Mouse (Mus musculus) limb, embryonic 14.5 days (tissue): Measurements from ENCODE around the gene Pus3. TPM values are rescaled to one million over a fixed set of nuclear protein-coding genes. Genes with fewer than 3 reads are reported as not detected.

ENCODE experiments used
- ATAC-seq: fragments of 200-750 bp; cut with Nextera tagmentation; 2 replicates; pipeline ENCODE4 v1.8.0; 2017; ENCODE audit warnings: low read depth, moderate number of reproducible peaks, moderate TSS enrichment; ENCODE audit not compliant: low FRiP score
- DNase-seq: peaks from one replicate; pipeline ENCODE4 v3.0.0-alpha.2; 2015; ENCODE audit warnings: low spot score
- H3K27ac ChIP-seq: fragments of 300-500 bp; sonication (generic); replicated peaks from 2 replicates; pipeline ENCODE4 v1.5.1; 2014; ENCODE audit warnings: low read depth, mild to moderate bottlenecking, low read length, moderate library complexity, mixed read lengths
- H3K27me3 ChIP-seq: fragments of 300-500 bp; sonication (generic); 2 replicates; pipeline ENCODE4 v1.6.1; 2014; ENCODE audit warnings: low read length, mixed read lengths; ENCODE audit not compliant: control insufficient read depth, insufficient read depth
- H3K36me3 ChIP-seq: fragments of 300-500 bp; sonication (generic); 2 replicates; pipeline ENCODE4 v1.6.1; 2014; ENCODE audit warnings: mild to moderate bottlenecking, low read length, moderate library complexity, mixed read lengths; ENCODE audit not compliant: control insufficient read depth, insufficient read depth
- H3K4me1 ChIP-seq: fragments of 300-500 bp; sonication (generic); 2 replicates; pipeline ENCODE4 v1.6.1; 2014; ENCODE audit warnings: antibody characterized with exemption, low read length, mixed read lengths; ENCODE audit not compliant: control insufficient read depth, insufficient read depth
- H3K4me2 ChIP-seq: fragments of 300-500 bp; sonication (generic); replicated peaks from 2 replicates; pipeline ENCODE4 v1.6.1; 2014; ENCODE audit warnings: low read depth, mild to moderate bottlenecking, low read length, moderate library complexity; ENCODE audit not compliant: severe bottlenecking
- H3K4me3 ChIP-seq: fragments of 300-500 bp; sonication (generic); replicated peaks from 2 replicates; pipeline ENCODE4 v1.5.1; 2014; ENCODE audit warnings: low read length
- H3K9ac ChIP-seq: fragments of 300-500 bp; sonication (generic); 2 replicates; pipeline ENCODE4 v1.6.1; 2014; ENCODE audit warnings: mild to moderate bottlenecking, low read depth, low read length, moderate library complexity; ENCODE audit not compliant: severe bottlenecking
- H3K9me3 ChIP-seq: fragments of 300-500 bp; sonication (generic); 2 replicates; pipeline ENCODE4 v1.6.1; 2016; ENCODE audit warnings: low read length; ENCODE audit not compliant: control insufficient read depth
- POLR2A ChIP-seq: fragments of 200-500 bp; IDR thresholded peaks from 2 replicates; pipeline ENCODE4 v1.8.0; 2012; ENCODE audit warnings: inconsistent platforms, mild to moderate bottlenecking, moderate library complexity, borderline replicate concordance; ENCODE audit not compliant: insufficient read depth, insufficient read length; ENCODE audit errors: extremely low read depth
- WGBS: fragments of 180-500 bp; shearing (Covaris S2); extraction: QIAGEN DNeasy Blood & Tissue Kit; methylation state at CpG from one replicate; pipeline ENCODE4 v1.1.7; 2014; 5-methylcytosine and 5-hydroxymethylcytosine counted together
- polyA plus RNA-seq, 2 experiments: library from polyadenylated mRNA; depleted of rRNA in 1 of 2; stranded (reverse) in 1 of 2; unstranded in 1 of 2; fragments of >200 nt; fragmentation: Nextera tagmentation in 1 of 2; extraction: Ambion mirVana in 1 of 2; gene quantifications; 2 replicates each; pipeline versions ENCODE4 v1.2.1 to v1.2.3; 2012 to 2014

The Pus3 gene
- 13.1 and 20.8 TPM in 2 replicates for polyA plus RNA-seq (2012; rRNA removed)
- 18.2 and 21.7 TPM in 2 replicates for polyA plus RNA-seq (2014; fragmentation: Nextera tagmentation; extraction: Ambion mirVana)

DNA sequence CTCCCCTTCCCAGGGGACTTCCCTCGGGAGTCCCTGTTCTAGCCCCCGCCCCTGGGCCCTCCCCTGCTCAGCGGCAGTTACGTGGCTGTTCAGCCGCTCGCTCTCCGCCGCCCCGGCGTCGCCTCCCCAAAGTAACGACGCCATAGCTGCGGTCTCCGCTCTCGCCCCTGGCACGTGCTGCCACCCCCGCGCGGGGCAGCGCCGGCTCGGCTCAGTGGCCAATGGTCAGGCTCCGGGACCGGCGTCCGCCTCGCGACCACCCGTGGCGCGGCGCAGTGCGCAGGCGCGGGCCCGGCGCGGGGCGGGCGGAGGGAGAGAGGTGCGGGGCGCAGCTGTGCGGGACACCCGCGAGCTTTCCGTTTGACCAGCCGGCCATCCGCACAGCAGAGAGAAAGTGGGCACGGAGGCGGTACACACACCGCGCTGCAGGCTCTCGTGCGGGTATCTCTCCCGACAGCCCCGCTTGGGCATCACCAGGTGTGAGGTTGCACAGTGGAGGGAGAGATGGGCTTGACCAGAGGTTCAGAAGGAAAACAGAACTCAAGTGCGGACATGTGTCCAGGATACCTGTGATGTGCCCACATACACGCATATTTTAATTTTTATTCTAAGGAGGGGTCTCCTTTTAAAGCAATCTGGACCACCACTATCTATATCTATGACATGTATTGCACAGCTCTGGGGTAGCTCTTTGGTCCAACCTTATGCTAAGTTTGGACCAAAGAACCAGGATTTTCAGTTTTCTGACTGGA, at the start of gene Pus3, which contains the start of gene Ddx25:
Gene Pus3, plus strand, starts transcription at position 339 of the 752 bp plus-strand sequence.
Gene Ddx25, minus strand, starts transcription at position 272 of the 752 bp plus-strand sequence.
- Histone ChIP-seq H3K4me3 (peak within 1 kb of the TSS; percentile 58), H3K9ac (peak within 1 kb of the TSS; percentile 61), H3K27me3 (no peaks in the 10 kb centered on the region), H3K9me3 (no peaks in the 10 kb centered on the region), H3K36me3 (peaks cover 23% of the 10 kb centered on the region), H3K27ac (peak within 1 kb of the TSS; percentile 59; the same call in 1 of the 2 replicates), H3K4me2 (peak within 1 kb of the TSS; percentile 97), H3K4me1 (peaks cover 16% of the 10 kb centered on the region)
- ATAC-seq (peak; percentile 74), DNase-seq (no peak)
- under 1% methylated on average over 40 of the region's 59 CpGs for WGBS
- no peak for TF ChIP-seq POLR2A

DNA sequence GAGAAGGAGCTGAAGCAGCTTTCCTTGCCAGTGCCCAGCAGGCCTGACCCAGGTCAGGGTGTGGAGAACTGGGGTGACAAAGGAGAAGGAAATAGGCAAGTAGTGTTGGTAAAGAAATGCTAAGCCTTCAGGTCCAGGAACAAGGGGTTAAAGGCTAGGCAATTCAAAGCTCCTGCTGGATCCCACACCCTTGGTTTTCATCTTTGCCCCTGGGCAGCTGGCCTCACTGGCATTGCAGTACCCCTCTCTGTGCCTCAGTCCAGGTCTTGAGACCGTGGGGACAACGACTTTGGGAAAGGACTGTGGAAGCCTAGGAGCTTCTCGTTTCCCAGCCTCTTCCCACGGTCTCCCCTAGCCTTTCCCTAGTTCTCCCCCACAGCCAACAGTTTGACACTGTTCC, 44.5 kb upstream of the Pus3 start:
- DNase-seq, result no peak
- no peaks in the 10 kb centered on the region for H3K36me3 ChIP-seq
- H3K9ac ChIP-seq, result no peak overlapping the region
- H3K27me3 ChIP-seq, result no peaks in the 10 kb centered on the region
- TF ChIP-seq POLR2A, result no peak
- WGBS, result 87% methylated on average over 4 of the region's 4 CpGs
- no peak overlapping the region for H3K4me2 ChIP-seq
- no peaks in the 10 kb centered on the region for H3K9me3 ChIP-seq
- H3K4me1 ChIP-seq, result peaks cover 3% of the 10 kb centered on the region; the same call in 1 of the 2 replicates
- no peak for ATAC-seq
- no peak overlapping the region for H3K4me3 ChIP-seq
- H3K27ac ChIP-seq, result no peak overlapping the region

DNA sequence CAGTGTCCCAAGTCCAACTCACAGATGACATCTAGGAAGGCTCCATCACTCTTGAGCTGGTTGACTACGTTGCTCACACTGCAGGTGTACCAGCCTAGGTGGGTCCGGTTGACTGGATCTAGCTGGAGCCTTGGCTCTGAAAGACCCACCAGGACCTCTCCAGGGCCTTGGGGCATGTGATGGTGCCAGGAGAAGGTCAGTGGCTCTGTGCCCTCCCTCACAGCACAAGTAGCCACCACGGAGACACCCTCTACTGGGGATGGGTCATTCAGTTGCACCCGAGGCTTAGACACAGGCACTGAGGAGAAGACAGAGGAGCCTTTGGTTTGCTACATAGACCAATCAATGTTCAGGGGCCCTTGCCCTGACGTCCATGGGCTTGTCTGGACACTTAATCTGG, 42.2 kb upstream of the Pus3 start:
- TF ChIP-seq POLR2A, result no peak
- WGBS, result 86% methylated on average over 5 of the region's 5 CpGs

DNA sequence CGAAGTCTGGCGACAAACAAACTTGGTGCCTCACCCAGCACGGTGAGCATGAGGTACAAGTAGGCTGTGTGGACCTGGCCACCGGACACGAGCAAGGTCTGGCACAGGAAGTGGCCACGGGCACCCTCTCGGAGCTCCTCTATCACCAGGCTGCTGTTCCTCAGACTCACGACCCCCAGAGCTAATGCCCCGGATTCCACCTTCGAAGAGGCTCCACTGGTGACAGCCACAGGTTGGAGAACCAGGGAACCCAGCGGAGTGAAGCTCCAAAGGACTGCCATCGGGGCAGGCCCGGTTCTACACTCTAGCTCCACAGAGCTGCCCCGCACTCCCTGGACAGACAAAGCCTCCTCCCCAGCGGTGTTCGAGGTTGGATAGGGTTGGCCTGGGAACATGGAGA, 41.7 kb upstream of the Pus3 start:
- H3K27me3 ChIP-seq, result no peaks in the 10 kb centered on the region
- no peak for TF ChIP-seq POLR2A
- H3K4me1 ChIP-seq, result peaks cover 10% of the 10 kb centered on the region
- ATAC-seq, result no peak
- H3K36me3 ChIP-seq, result no peaks in the 10 kb centered on the region
- DNase-seq, result no peak
- no peak overlapping the region for H3K27ac ChIP-seq
- no peaks in the 10 kb centered on the region for H3K9me3 ChIP-seq
- 91% methylated on average over 15 of the region's 16 CpGs for WGBS
- no peak overlapping the region for H3K4me2 ChIP-seq
- H3K4me3 ChIP-seq, result no peak overlapping the region
- no peak overlapping the region for H3K9ac ChIP-seq

More for the DNA sequence above, 42.2 kb upstream of the Pus3 start:
- no peak overlapping the region for H3K27ac ChIP-seq
- H3K36me3 ChIP-seq, result no peaks in the 10 kb centered on the region
- H3K9ac ChIP-seq, result no peak overlapping the region
- H3K4me2 ChIP-seq, result no peak overlapping the region
- H3K4me3 ChIP-seq, result no peak overlapping the region
- DNase-seq (no peak), ATAC-seq (no peak)
- H3K4me1 ChIP-seq, result peaks cover 6% of the 10 kb centered on the region
- no peaks in the 10 kb centered on the region for H3K9me3 ChIP-seq
- H3K27me3 ChIP-seq, result no peaks in the 10 kb centered on the region

DNA sequence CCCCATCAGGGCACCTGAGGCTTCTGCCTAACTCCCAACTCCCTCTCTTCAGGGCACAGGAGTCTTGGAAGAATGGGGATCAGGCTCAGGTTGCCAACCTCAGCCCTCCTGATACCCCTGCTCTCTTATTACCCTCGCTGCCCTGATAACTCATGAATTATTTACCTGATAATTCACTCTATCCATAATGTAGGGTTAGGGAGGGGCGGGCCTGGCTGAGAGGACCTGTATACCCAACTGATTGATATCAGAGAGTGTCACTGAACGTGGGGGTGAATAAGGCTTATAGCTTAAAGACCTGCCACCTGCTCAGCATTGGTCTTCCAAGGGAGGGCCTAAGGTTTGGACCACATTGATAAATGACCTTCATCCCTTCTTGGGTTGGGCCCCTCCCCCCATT, 40.2 kb upstream of the Pus3 start, which contains the start of gene Gm1113:
Gene Gm1113, minus strand, starts transcription at position 101 of the 400 bp plus-strand sequence.
- no peak within 1 kb of the TSS for H3K27ac ChIP-seq
- no peak within 1 kb of the TSS for H3K9ac ChIP-seq
- ATAC-seq (no peak), DNase-seq (no peak)
- peaks cover 22% of the 10 kb centered on the region for H3K4me1 ChIP-seq
- WGBS, result 79% methylated on average over 3 of the region's 3 CpGs
- H3K4me3 ChIP-seq, result no peak within 1 kb of the TSS
- no peaks in the 10 kb centered on the region for H3K27me3 ChIP-seq
- H3K36me3 ChIP-seq, result no peaks in the 10 kb centered on the region
- no peak within 1 kb of the TSS for H3K4me2 ChIP-seq
- H3K9me3 ChIP-seq, result no peaks in the 10 kb centered on the region
- no peak for TF ChIP-seq POLR2A
